Mouse (Mus musculus) hindbrain, embryonic 16.5 days (tissue): ENCODE measurements at regions not wholly inside any gene's neighbourhood (a gene's known extent, or its start where the extent isn't known, plus 50 kb on each side); places are given as distances from the start of the nearest gene placed in this dataset.
"Not testable (repeated sequence)": the region's sequence is repeated elsewhere in the genome, so short reads cannot be mapped to it uniquely, and the experiment has no call there.

ENCODE experiments used
- ATAC-seq: fragments of 200-750 bp; cut with Nextera tagmentation; 2 replicates; pipeline ENCODE4 v1.8.0; 2017; ENCODE audit warnings: moderate TSS enrichment, moderate library complexity
- H3K27ac ChIP-seq: fragments of 300-500 bp; sonication (generic); 2 replicates; pipeline ENCODE4 v1.5.1; 2014; ENCODE audit warnings: low read depth, mild to moderate bottlenecking, control low read depth, low read length, moderate library complexity
- H3K27me3 ChIP-seq: fragments of 300-500 bp; sonication (generic); replicated peaks from 2 replicates; pipeline ENCODE4 v1.6.1; 2014; ENCODE audit warnings: low read length; ENCODE audit not compliant: control insufficient read depth, insufficient read depth
- H3K36me3 ChIP-seq: fragments of 300-500 bp; sonication (generic); 2 replicates; pipeline ENCODE4 v1.6.1; 2014; ENCODE audit warnings: mild to moderate bottlenecking, low read length, moderate library complexity, mixed read lengths; ENCODE audit not compliant: control insufficient read depth, insufficient read depth
- H3K4me1 ChIP-seq: fragments of 300-500 bp; sonication (generic); 2 replicates; pipeline ENCODE4 v1.6.1; 2014; ENCODE audit warnings: low read depth, low read length; ENCODE audit not compliant: control insufficient read depth, insufficient read depth
- H3K4me2 ChIP-seq: fragments of 300-500 bp; sonication (generic); 2 replicates; pipeline ENCODE4 v1.6.1; 2014; ENCODE audit warnings: mild to moderate bottlenecking, low read length, control low read depth, moderate library complexity
- H3K4me3 ChIP-seq: fragments of 300-500 bp; sonication (generic); 2 replicates; pipeline ENCODE4 v1.5.1; 2014; ENCODE audit warnings: mild to moderate bottlenecking, low read length, control low read depth, moderate library complexity
- H3K9ac ChIP-seq: fragments of 300-500 bp; sonication (generic); 2 replicates; pipeline ENCODE4 v1.6.1; 2014; ENCODE audit warnings: low read depth, mild to moderate bottlenecking, control low read depth, low read length, moderate library complexity
- H3K9me3 ChIP-seq: fragments of 300-500 bp; sonication (generic); 2 replicates; pipeline ENCODE4 v1.6.1; 2014; ENCODE audit warnings: mild to moderate bottlenecking, low read length, moderate library complexity; ENCODE audit not compliant: control insufficient read depth
- WGBS: fragments of 180-500 bp; shearing (Covaris S2); extraction: QIAGEN DNeasy Blood & Tissue Kit; methylation state at CpG from one replicate; pipeline ENCODE4 v1.1.7; 2014; 5-methylcytosine and 5-hydroxymethylcytosine counted together

GRCm38 (mm10) chr12:22951956-22952355 is 828.1 kb downstream of the Gm10330 start:
- not testable (repeated sequence) for H3K27ac ChIP-seq, H3K4me2 ChIP-seq, ATAC-seq, H3K9ac ChIP-seq, H3K27me3 ChIP-seq, H3K4me3 ChIP-seq, H3K36me3 ChIP-seq, H3K9me3 ChIP-seq, H3K4me1 ChIP-seq
- WGBS = 57% methylated on average over 3 of the region's 3 CpGs

DNA sequence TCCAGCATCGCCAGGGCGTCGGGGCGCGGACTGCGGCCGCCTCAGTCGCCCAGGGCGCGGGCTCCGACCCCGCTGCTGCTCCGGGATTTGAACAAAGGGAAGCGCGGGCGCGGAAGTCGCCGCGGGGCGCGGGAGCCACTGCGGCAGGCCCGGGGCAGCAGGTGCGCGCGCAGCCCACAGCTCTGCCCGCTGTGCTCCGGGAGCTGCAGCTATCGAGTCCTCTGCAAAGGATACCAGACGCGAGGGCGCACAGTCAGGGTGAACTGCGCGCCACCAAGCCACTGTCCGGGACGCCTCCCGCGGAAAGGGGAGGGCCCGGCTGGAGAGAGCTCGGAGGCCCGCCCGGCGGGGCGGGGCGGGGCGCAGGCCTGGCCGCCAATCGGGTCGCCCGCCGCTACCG is 873.9 kb downstream of the Gm10330 start:
- H3K4me2 ChIP-seq = peak overlapping the region; percentile 49
- peak overlapping the region; percentile 53 for H3K4me3 ChIP-seq
- peak overlapping the region; percentile 67 for H3K9ac ChIP-seq
- not testable (repeated sequence) for H3K9me3 ChIP-seq, H3K4me1 ChIP-seq, H3K27me3 ChIP-seq, H3K36me3 ChIP-seq
- H3K27ac ChIP-seq = 0 out of 2 replicates have a peak overlapping the region, but pooled peaks have one; percentile 34
- 1% methylated on average over 13 of the region's 53 CpGs for WGBS
- ATAC-seq = peak; percentile 79; the same call in 1 of the 2 replicates
